Mouse (Mus musculus): ENCODE results near the gene Hjurp. TPM values are rescaled to one million over a fixed set of nuclear protein-coding genes. Genes with fewer than 3 reads are reported as not detected.

The Hjurp gene
- 182 and 203 TPM in 2 replicates for polyA plus RNA-seq (2014; fragmentation: Nextera tagmentation; extraction: Ambion mirVana)

- whole genome bisulfite sequencing, result under 1% methylated on average over 50 of the region's 50 CpGs
- ATAC-seq (replicated peaks; ENCODE audit: low FRiP score, low TSS enrichment, low read depth), result peak; percentile 89
- DNase-seq (ENCODE audit: low spot score), result peak; percentile 100
- Histone ChIP-seq H3K4me3 (ENCODE audit: low read depth, low read length) (peak within 1 kb of the TSS; percentile 59), H3K4me2 (ENCODE audit: low read length) (peak within 1 kb of the TSS; percentile 49), H3K27me3 (replicated peaks; ENCODE audit: control insufficient read depth, insufficient read depth, low read length) (no peaks in the 10 kb centered on the region), H3K9me3 (ENCODE audit: control insufficient read depth, low read length) (no peaks in the 10 kb centered on the region), H3K27ac (ENCODE audit: low read depth) (peak within 1 kb of the TSS; percentile 79), H3K9ac (ENCODE audit: low read length) (peak within 1 kb of the TSS; percentile 71), H3K36me3 (ENCODE audit: control insufficient read depth, insufficient read depth, low read length) (peaks cover 37% of the 10 kb centered on the region), H3K4me1 (replicated peaks; ENCODE audit: control insufficient read depth, insufficient read depth, low read length) (peaks cover 24% of the 10 kb centered on the region)
Observed at GRCm38 (mm10) chr1:88277098-88277817, at the start of gene Hjurp, which contains the start of gene Trpm8. Gene Hjurp, minus strand, starts transcription at chr1:88277633. Gene Trpm8, plus strand, starts transcription at chr1:88277661.

GRCm38 (mm10) chr1:88323101-88323500 lies 45.7 kb upstream of the Hjurp start:
- Histone ChIP-seq H3K4me1 (replicated peaks; ENCODE audit: control insufficient read depth, insufficient read depth, low read length) (no peaks in the 10 kb centered on the region), H3K9ac (ENCODE audit: low read length) (no peak overlapping the region), H3K4me2 (ENCODE audit: low read length) (no peak overlapping the region), H3K27ac (ENCODE audit: low read depth) (no peak overlapping the region), H3K4me3 (ENCODE audit: low read depth, low read length) (no peak overlapping the region), H3K27me3 (replicated peaks; ENCODE audit: control insufficient read depth, insufficient read depth, low read length) (no peaks in the 10 kb centered on the region), H3K9me3 (ENCODE audit: control insufficient read depth, low read length) (no peaks in the 10 kb centered on the region), H3K36me3 (ENCODE audit: control insufficient read depth, insufficient read depth, low read length) (no peaks in the 10 kb centered on the region)
- 73% methylated on average over 3 of the region's 3 CpGs for WGBS
- ATAC-seq (replicated peaks; ENCODE audit: low FRiP score, low TSS enrichment, low read depth) (no peak), DNase-seq (ENCODE audit: low spot score) (no peak)

GRCm38 (mm10) chr1:88322146-88322545 lies 44.7 kb upstream of the Hjurp start:
- no peak for ATAC-seq (replicated peaks; ENCODE audit: low FRiP score, low TSS enrichment, low read depth)
- no peak for DNase-seq (ENCODE audit: low spot score)
- no peaks in the 10 kb centered on the region for H3K36me3 ChIP-seq (ENCODE audit: control insufficient read depth, insufficient read depth, low read length)

GRCm38 (mm10) chr1:88320821-88321395 lies 43.5 kb upstream of the Hjurp start:
- no peak overlapping the region for H3K9ac ChIP-seq (ENCODE audit: low read length)
- no peak overlapping the region for H3K4me3 ChIP-seq (ENCODE audit: low read depth, low read length)
- no peak overlapping the region for H3K4me2 ChIP-seq (ENCODE audit: low read length)
- H3K9me3 ChIP-seq (ENCODE audit: control insufficient read depth, low read length), result no peaks in the 10 kb centered on the region
- no peaks in the 10 kb centered on the region for H3K27me3 ChIP-seq (replicated peaks; ENCODE audit: control insufficient read depth, insufficient read depth, low read length)
- no peak overlapping the region for H3K27ac ChIP-seq (ENCODE audit: low read depth)
- DNase-seq (ENCODE audit: low spot score), result no peak
- 79% methylated on average over 7 of the region's 7 CpGs for WGBS
- ATAC-seq (replicated peaks; ENCODE audit: low FRiP score, low TSS enrichment, low read depth), result no peak
- no peaks in the 10 kb centered on the region for H3K36me3 ChIP-seq (ENCODE audit: control insufficient read depth, insufficient read depth, low read length)
- no peaks in the 10 kb centered on the region for H3K4me1 ChIP-seq (replicated peaks; ENCODE audit: control insufficient read depth, insufficient read depth, low read length)

More at GRCm38 (mm10) chr1:88322146-88322545, 44.7 kb upstream of the Hjurp start:
- Histone ChIP-seq H3K27ac (ENCODE audit: low read depth) (no peak overlapping the region), H3K4me2 (ENCODE audit: low read length) (no peak overlapping the region), H3K4me3 (ENCODE audit: low read depth, low read length) (no peak overlapping the region), H3K27me3 (replicated peaks; ENCODE audit: control insufficient read depth, insufficient read depth, low read length) (no peaks in the 10 kb centered on the region), H3K9me3 (ENCODE audit: control insufficient read depth, low read length) (no peaks in the 10 kb centered on the region), H3K4me1 (replicated peaks; ENCODE audit: control insufficient read depth, insufficient read depth, low read length) (no peaks in the 10 kb centered on the region), H3K9ac (ENCODE audit: low read length) (no peak overlapping the region)

- Histone ChIP-seq H3K36me3 (ENCODE audit: control insufficient read depth, insufficient read depth, low read length) (no peaks in the 10 kb centered on the region), H3K4me3 (ENCODE audit: low read depth, low read length) (no peak overlapping the region), H3K9ac (ENCODE audit: low read length) (no peak overlapping the region), H3K9me3 (ENCODE audit: control insufficient read depth, low read length) (no peaks in the 10 kb centered on the region), H3K27ac (ENCODE audit: low read depth) (no peak overlapping the region), H3K4me2 (ENCODE audit: low read length) (no peak overlapping the region), H3K4me1 (replicated peaks; ENCODE audit: control insufficient read depth, insufficient read depth, low read length) (no peaks in the 10 kb centered on the region), H3K27me3 (replicated peaks; ENCODE audit: control insufficient read depth, insufficient read depth, low read length) (no peaks in the 10 kb centered on the region)
- WGBS, result 75% methylated on average over 6 of the region's 6 CpGs
- ATAC-seq (replicated peaks; ENCODE audit: low FRiP score, low TSS enrichment, low read depth) (no peak), DNase-seq (ENCODE audit: low spot score) (peak; percentile 76)
Observed at GRCm38 (mm10) chr1:88318531-88319060, 41.2 kb upstream of the Hjurp start.

GRCm38 (mm10) chr1:88317279-88317678 lies 39.8 kb upstream of the Hjurp start:
- no peaks in the 10 kb centered on the region for H3K27me3 ChIP-seq (replicated peaks; ENCODE audit: control insufficient read depth, insufficient read depth, low read length)
- ATAC-seq (replicated peaks; ENCODE audit: low FRiP score, low TSS enrichment, low read depth), result no peak
- H3K4me2 ChIP-seq (ENCODE audit: low read length), result no peak overlapping the region
- no peak overlapping the region for H3K9ac ChIP-seq (ENCODE audit: low read length)
- no peaks in the 10 kb centered on the region for H3K9me3 ChIP-seq (ENCODE audit: control insufficient read depth, low read length)
- no peak for DNase-seq (ENCODE audit: low spot score)
- no peaks in the 10 kb centered on the region for H3K36me3 ChIP-seq (ENCODE audit: control insufficient read depth, insufficient read depth, low read length)
- WGBS, result 93% methylated on average over 1 of the region's 1 CpGs
- no peaks in the 10 kb centered on the region for H3K4me1 ChIP-seq (replicated peaks; ENCODE audit: control insufficient read depth, insufficient read depth, low read length)
- no peak overlapping the region for H3K27ac ChIP-seq (ENCODE audit: low read depth)
- H3K4me3 ChIP-seq (ENCODE audit: low read depth, low read length), result no peak overlapping the region

GRCm38 (mm10) chr1:88310349-88310748 lies 32.9 kb upstream of the Hjurp start:
- Histone ChIP-seq H3K4me3 (ENCODE audit: low read depth, low read length) (no peak overlapping the region), H3K36me3 (ENCODE audit: control insufficient read depth, insufficient read depth, low read length) (no peaks in the 10 kb centered on the region), H3K9ac (ENCODE audit: low read length) (no peak overlapping the region), H3K27ac (ENCODE audit: low read depth) (no peak overlapping the region), H3K4me2 (ENCODE audit: low read length) (no peak overlapping the region), H3K4me1 (replicated peaks; ENCODE audit: control insufficient read depth, insufficient read depth, low read length) (no peaks in the 10 kb centered on the region), H3K9me3 (ENCODE audit: control insufficient read depth, low read length) (peaks cover 33% of the 10 kb centered on the region), H3K27me3 (replicated peaks; ENCODE audit: control insufficient read depth, insufficient read depth, low read length) (no peaks in the 10 kb centered on the region)
- ATAC-seq (replicated peaks; ENCODE audit: low FRiP score, low TSS enrichment, low read depth) (no peak), DNase-seq (ENCODE audit: low spot score) (no peak)
- WGBS, result 67% methylated on average over 3 of the region's 3 CpGs

GRCm38 (mm10) chr1:88309905-88310304 lies 32.5 kb upstream of the Hjurp start:
- Histone ChIP-seq H3K27me3 (replicated peaks; ENCODE audit: control insufficient read depth, insufficient read depth, low read length) (no peaks in the 10 kb centered on the region), H3K4me1 (replicated peaks; ENCODE audit: control insufficient read depth, insufficient read depth, low read length) (no peaks in the 10 kb centered on the region), H3K27ac (ENCODE audit: low read depth) (no peak overlapping the region), H3K36me3 (ENCODE audit: control insufficient read depth, insufficient read depth, low read length) (no peaks in the 10 kb centered on the region), H3K9me3 (ENCODE audit: control insufficient read depth, low read length) (peaks cover 37% of the 10 kb centered on the region), H3K4me2 (ENCODE audit: low read length) (no peak overlapping the region), H3K4me3 (ENCODE audit: low read depth, low read length) (no peak overlapping the region), H3K9ac (ENCODE audit: low read length) (no peak overlapping the region)
- 51% methylated on average over 3 of the region's 3 CpGs for WGBS
- DNase-seq (ENCODE audit: low spot score) (no peak), ATAC-seq (replicated peaks; ENCODE audit: low FRiP score, low TSS enrichment, low read depth) (0 out of 2 replicates have a peak, but pooled peaks have one; percentile 12)

All from intestine, embryonic 14.5 days (tissue).